Mouse (Mus musculus) retina, embryonic 14.5 days (tissue): ENCODE results near the gene Zbtb20.

Source experiments
- DNase-seq: peaks from one replicate; pipeline ENCODE4 v3.0.0-alpha.2; 2015; ENCODE audit warnings: low spot score

Zbtb20 gene

GRCm38 (mm10) chr16:43397629-43398323 is 522.1 kb downstream of the Zbtb20 start:
- DNase-seq = no peak

GRCm38 (mm10) chr16:43399428-43399827 is 523.7 kb downstream of the Zbtb20 start:
- DNase-seq = no peak

DNA sequence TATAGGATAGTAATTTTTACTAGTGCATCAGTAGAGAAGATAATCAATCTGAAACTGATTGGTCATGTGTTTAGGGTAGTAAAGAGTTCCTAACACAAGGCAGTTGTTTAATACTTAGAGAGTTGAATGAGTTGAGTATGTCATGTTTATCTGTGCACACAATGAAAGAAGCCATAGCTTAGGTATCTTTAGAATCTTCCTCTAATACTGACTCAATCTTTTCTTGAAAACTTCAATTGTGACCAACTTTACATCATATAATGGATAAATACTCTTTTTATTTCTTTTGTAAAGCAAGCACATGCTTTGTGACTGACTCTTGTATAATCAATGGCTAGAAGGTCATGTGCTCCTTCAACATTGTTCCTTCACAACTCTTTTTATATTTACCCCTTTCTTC is 524.4 kb downstream of the Zbtb20 start:
- DNase-seq = no peak

GRCm38 (mm10) chr16:43400949-43401348 is 525.3 kb downstream of the Zbtb20 start:
- no peak for DNase-seq

DNA sequence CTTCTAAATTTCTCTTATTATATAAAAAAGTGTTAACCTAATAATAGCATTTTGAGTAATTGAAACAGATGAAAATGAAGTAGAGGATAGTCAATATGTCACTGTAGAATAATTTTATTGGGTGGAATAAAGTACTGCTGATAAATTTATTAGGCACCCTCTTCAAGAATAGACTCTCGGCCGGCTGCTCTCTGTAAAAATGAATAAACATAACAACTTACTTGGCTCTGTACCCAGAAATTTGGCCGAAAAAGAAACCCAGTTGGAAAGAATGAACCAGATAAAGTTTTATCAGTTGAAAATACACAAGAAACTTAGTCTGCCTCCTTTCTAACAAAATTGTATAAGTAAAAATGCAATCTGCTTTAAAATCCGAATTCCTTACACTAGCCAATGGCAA is 527.2 kb downstream of the Zbtb20 start:
- no peak for DNase-seq

GRCm38 (mm10) chr16:43405089-43405488 is 529.4 kb downstream of the Zbtb20 start:
- no peak for DNase-seq

- DNase-seq = no peak
Measured at GRCm38 (mm10) chr16:43407594-43408142, 532.0 kb downstream of the Zbtb20 start.

DNA sequence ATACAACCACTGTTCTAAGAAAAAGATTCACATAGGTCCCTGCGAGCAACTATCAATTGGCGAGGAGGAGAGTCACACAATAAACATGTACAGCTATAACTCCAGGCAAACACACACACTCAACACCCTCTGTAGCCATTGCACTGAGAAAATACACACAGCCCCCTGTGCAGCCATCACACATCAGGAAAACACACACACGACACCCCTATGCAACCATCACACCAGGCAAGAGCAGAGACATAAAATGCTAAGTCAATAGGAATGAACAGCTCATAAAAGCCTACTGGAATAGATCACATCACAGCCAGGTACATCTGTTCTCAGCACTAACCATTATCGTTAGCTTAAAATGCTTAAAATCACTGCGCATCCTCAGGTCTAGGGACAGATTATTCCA is 532.9 kb downstream of the Zbtb20 start:
- no peak for DNase-seq

GRCm38 (mm10) chr16:43409108-43409909 is 533.6 kb downstream of the Zbtb20 start:
- DNase-seq = no peak

- DNase-seq = no peak
Measured at GRCm38 (mm10) chr16:43409910-43410612, 534.4 kb downstream of the Zbtb20 start.

- no peak for DNase-seq
Measured at GRCm38 (mm10) chr16:43410613-43410974, 534.9 kb downstream of the Zbtb20 start.

DNA sequence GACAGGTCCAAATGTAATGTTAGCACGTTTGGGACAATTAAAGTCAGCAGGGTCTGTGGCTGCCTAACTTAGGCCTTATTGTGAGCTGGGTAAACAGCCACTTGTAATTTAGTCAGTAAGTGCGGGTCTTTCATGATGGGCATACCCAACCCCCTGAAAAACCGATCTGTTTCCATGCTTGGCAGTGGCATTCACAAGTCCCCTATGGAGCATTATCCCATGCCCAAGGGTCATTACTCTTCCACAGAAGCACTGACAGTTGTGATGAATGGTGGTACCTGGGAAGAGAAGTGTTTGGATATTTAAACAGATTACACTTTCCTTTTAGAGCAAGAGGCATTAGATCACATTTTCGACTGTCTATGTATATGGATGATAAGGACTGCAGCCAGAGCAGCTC is 540.2 kb downstream of the Zbtb20 start:
- DNase-seq = no peak

GRCm38 (mm10) chr16:43419923-43420322 is 544.2 kb downstream of the Zbtb20 start:
- no peak for DNase-seq

- DNase-seq = no peak
Measured at GRCm38 (mm10) chr16:43428955-43429354, 553.3 kb downstream of the Zbtb20 start.

- no peak for DNase-seq
Measured at GRCm38 (mm10) chr16:43430030-43430429, 554.3 kb downstream of the Zbtb20 start.

DNA sequence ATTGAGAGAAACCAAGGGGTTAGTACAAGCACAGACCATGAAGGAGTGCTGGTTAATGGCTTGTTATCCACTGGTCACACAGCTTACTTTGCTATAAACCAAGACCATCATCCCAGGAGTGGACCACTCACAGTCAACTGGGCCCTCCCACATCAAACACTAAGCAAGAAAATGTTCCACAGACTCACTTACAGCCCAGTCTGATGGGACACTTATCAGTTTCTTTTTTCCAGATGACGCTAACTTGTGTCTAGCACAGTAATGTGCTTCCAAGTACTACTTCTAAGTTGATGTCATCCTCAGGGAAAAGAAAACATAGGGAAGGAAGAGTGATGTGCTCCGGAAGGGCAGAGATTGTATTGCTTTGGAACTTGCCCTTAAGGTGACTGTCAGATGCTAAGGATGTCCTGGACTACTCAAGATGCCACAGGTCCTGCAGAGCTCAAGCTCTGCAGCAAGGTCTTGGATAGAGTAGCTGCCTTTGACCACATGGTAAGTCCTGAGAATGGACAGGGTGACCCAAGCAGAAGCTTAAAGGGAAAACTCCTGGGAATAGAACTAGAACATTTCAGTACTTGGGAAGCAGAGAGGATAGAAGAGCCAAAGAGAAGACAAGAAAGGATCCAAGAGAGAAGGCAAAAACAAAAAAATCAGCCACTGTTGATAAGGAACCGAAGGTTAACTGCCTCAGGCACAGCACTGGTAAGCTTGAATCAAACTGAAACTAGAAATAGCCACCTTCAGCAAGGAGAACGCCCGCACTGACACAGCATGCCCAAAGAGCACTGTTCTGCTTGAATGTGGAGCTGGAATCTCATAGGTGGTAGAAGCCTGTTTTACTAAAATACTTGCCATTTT is 556.1 kb downstream of the Zbtb20 start:
- no peak for DNase-seq

DNA sequence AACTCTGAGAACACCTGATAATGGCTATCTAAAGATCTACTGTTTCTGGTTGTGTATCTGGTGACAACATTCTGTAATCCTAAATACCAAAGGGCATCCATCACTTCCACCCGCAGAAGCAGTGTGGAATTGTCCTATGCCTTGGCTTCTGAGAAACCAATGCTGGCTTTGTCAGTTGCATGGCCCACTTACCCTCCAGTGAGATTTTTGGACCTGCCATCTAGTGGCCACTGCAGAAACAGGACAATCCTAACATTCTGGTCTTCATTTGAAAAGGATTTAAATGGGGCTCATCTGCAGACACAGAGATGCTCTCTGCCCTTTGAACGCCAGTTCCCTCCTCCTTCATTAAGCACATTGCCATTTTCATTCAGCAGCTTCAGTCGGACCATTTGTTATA is 559.3 kb downstream of the Zbtb20 start:
- peak; percentile 67 for DNase-seq

DNA sequence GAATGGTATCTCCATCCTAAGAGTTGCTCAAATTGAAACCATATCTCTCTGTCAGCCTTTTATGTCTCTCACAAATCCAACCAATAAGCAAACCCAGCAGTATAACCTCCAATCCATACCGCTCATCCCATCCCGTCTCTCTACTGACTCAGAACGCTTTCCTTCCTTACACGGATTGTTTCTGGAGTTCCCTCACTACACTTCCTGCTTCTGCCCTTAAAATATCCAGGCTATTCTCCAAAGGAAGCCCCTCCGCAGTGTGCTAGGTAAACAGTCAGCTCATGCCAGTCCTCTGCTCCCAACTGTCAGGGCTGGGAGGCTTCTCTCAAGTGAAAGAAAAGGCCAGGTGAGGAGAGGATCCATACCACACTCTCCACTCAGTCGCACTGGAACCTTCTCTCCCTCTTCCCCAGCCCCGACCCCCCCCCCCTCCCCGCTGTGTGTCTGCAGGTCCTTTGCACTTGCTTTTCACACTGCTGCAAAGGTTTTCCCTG is 563.2 kb downstream of the Zbtb20 start:
- no peak for DNase-seq

DNA sequence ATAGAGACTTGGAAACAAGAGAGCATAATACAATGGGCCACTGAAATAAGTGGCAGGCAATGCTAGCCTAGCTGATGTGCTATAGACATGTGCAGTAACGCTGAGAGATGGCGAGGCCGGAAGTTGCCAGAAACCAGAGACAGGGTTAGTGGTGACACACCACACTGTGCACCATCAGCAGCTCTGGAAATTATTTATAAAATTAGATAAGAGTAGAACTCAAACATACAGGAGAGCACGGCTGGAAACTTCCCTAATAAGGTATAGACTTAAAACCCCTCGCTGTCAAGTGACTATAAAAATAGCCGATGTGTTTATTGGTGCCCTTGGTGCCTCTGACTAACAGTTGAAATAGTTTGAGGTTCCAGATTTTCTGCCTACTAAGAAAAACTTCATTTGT is 565.7 kb downstream of the Zbtb20 start:
- no peak for DNase-seq

DNA sequence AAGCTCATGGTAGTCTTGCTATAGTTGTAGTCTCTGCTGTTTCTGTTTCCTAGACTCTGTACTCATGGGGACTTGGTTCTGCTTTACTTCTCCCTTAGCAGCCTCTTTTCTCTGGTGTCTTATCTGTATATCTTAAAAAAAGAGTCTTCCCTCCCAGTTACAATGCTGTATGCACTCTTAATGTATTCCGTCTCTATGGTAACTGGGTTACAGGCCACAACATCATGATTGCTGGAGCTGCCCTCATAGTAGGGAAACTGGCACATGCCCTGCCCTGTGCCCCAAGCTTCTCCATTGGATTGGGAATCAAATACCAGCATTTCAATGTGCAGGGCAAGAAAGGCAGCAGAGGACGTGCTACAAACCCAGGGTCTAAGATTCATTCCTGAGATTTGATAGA is 567.4 kb downstream of the Zbtb20 start:
- no peak for DNase-seq

GRCm38 (mm10) chr16:43448141-43448981 is 572.7 kb downstream of the Zbtb20 start:
- no peak for DNase-seq
